Mouse (Mus musculus) limb, embryonic 12.5 days (tissue): ENCODE results near the gene Ces1f. TPM values are rescaled to one million over a fixed set of nuclear protein-coding genes. Genes with fewer than 3 reads are reported as not detected.

Source experiments
- ATAC-seq: fragments of 200-750 bp; cut with Nextera tagmentation; 2 replicates; pipeline ENCODE4 v1.8.0; 2017; ENCODE audit warnings: low read depth, moderate TSS enrichment; ENCODE audit not compliant: insufficient number of reproducible peaks, insufficient read depth, low FRiP score, low TSS enrichment
- H3K27ac ChIP-seq: fragments of 300-500 bp; sonication (generic); 2 replicates; pipeline ENCODE4 v1.5.1; 2016; ENCODE audit warnings: mild to moderate bottlenecking, moderate library complexity
- H3K27me3 ChIP-seq: fragments of 300-500 bp; sonication (generic); 2 replicates; pipeline ENCODE4 v1.6.1; 2016; ENCODE audit warnings: mild to moderate bottlenecking, moderate library complexity
- H3K36me3 ChIP-seq: fragments of 300-500 bp; sonication (generic); 2 replicates; pipeline ENCODE4 v1.6.1; 2016; ENCODE audit warnings: mild to moderate bottlenecking, moderate library complexity
- H3K4me1 ChIP-seq: fragments of 300-500 bp; sonication (generic); replicated peaks from 2 replicates; pipeline ENCODE4 v1.6.1; 2016
- H3K4me2 ChIP-seq: fragments of 300-500 bp; sonication (generic); 2 replicates; pipeline ENCODE4 v1.6.1; 2016; ENCODE audit warnings: mild to moderate bottlenecking, moderate library complexity
- H3K4me3 ChIP-seq: fragments of 300-500 bp; sonication (generic); replicated peaks from 2 replicates; pipeline ENCODE4 v1.5.1; 2016; ENCODE audit warnings: mild to moderate bottlenecking
- H3K9ac ChIP-seq: fragments of 300-500 bp; sonication (generic); replicated peaks from 2 replicates; pipeline ENCODE4 v1.6.1; 2016; ENCODE audit warnings: mild to moderate bottlenecking, moderate library complexity
- H3K9me3 ChIP-seq: fragments of 300-500 bp; sonication (generic); 2 replicates; pipeline ENCODE4 v1.6.1; 2016; ENCODE audit warnings: mild to moderate bottlenecking, moderate library complexity
- WGBS: fragments of 180-500 bp; shearing (Covaris S2); methylation state at CpG from one replicate; pipeline ENCODE4 v1.1.7; 2016; 5-methylcytosine and 5-hydroxymethylcytosine counted together
- polyA plus RNA-seq: library from polyadenylated mRNA; unstranded; fragments of >200 nt; fragmentation: Nextera tagmentation; extraction: Ambion mirVana; gene quantifications from 2 replicates; pipeline ENCODE4 v1.2.1, GENCODE M21; 2016

Ces1f gene
- polyA plus RNA-seq, result 0.35 TPM in 1 of 2 replicates, not detected in the other

GRCm38 (mm10) chr8:93279556-93279955 is at the start of gene Ces1f:
TSS of gene Ces1f (minus strand) at chr8:93279747.
- H3K4me2 ChIP-seq, result no peak within 1 kb of the TSS
- no peaks in the 10 kb centered on the region for H3K27me3 ChIP-seq
- no peaks in the 10 kb centered on the region for H3K36me3 ChIP-seq
- WGBS, result 94% methylated on average over 1 of the region's 1 CpGs
- H3K9me3 ChIP-seq, result no peaks in the 10 kb centered on the region
- H3K27ac ChIP-seq, result no peak within 1 kb of the TSS
- no peaks in the 10 kb centered on the region for H3K4me1 ChIP-seq
- ATAC-seq, result no peak
- H3K4me3 ChIP-seq, result no peak within 1 kb of the TSS
- H3K9ac ChIP-seq, result no peak within 1 kb of the TSS

GRCm38 (mm10) chr8:93325123-93325522 is 45.6 kb upstream of the Ces1f start:
- H3K4me1 ChIP-seq, result no peaks in the 10 kb centered on the region
- H3K9me3 ChIP-seq, result no peaks in the 10 kb centered on the region
- no peaks in the 10 kb centered on the region for H3K27me3 ChIP-seq
- H3K4me2 ChIP-seq, result no peak overlapping the region
- no peak overlapping the region for H3K9ac ChIP-seq
- WGBS, result 74% methylated on average over 2 of the region's 2 CpGs
- no peak overlapping the region for H3K27ac ChIP-seq
- H3K4me3 ChIP-seq, result no peak overlapping the region
- ATAC-seq, result no peak
- H3K36me3 ChIP-seq, result no peaks in the 10 kb centered on the region

- Histone ChIP-seq H3K27me3 (no peaks in the 10 kb centered on the region), H3K4me1 (no peaks in the 10 kb centered on the region), H3K9ac (no peak overlapping the region), H3K27ac (no peak overlapping the region), H3K36me3 (no peaks in the 10 kb centered on the region), H3K9me3 (no peaks in the 10 kb centered on the region), H3K4me3 (no peak overlapping the region), H3K4me2 (no peak overlapping the region)
- ATAC-seq, result no peak
- WGBS, result 94% methylated on average over 2 of the region's 2 CpGs
These were observed 37.5 kb upstream of the Ces1f start for GRCm38 (mm10) chr8:93317031-93317430.

GRCm38 (mm10) chr8:93315557-93315956 is 36.0 kb upstream of the Ces1f start:
- ATAC-seq, result no peak
- Histone ChIP-seq H3K36me3 (no peaks in the 10 kb centered on the region), H3K9ac (no peak overlapping the region), H3K4me3 (no peak overlapping the region), H3K27me3 (no peaks in the 10 kb centered on the region), H3K4me1 (no peaks in the 10 kb centered on the region), H3K9me3 (no peaks in the 10 kb centered on the region), H3K27ac (no peak overlapping the region), H3K4me2 (no peak overlapping the region)
- WGBS, result 88% methylated on average over 2 of the region's 2 CpGs

GRCm38 (mm10) chr8:93283896-93284295 is 4.3 kb upstream of the Ces1f start:
- Histone ChIP-seq H3K36me3 (no peaks in the 10 kb centered on the region), H3K27me3 (no peaks in the 10 kb centered on the region), H3K4me1 (no peaks in the 10 kb centered on the region), H3K9me3 (no peaks in the 10 kb centered on the region), H3K9ac (no peak overlapping the region), H3K27ac (no peak overlapping the region), H3K4me2 (no peak overlapping the region), H3K4me3 (no peak overlapping the region)
- ATAC-seq, result no peak
- 63% methylated on average over 2 of the region's 2 CpGs for WGBS

- Histone ChIP-seq H3K36me3 (no peaks in the 10 kb centered on the region), H3K4me1 (no peaks in the 10 kb centered on the region), H3K4me3 (no peak overlapping the region), H3K4me2 (no peak overlapping the region), H3K9me3 (no peaks in the 10 kb centered on the region), H3K27me3 (no peaks in the 10 kb centered on the region), H3K27ac (no peak overlapping the region), H3K9ac (no peak overlapping the region)
- whole genome bisulfite sequencing, result 88% methylated on average over 3 of the region's 3 CpGs
- no peak for ATAC-seq
These were observed 2.8 kb upstream of the Ces1f start for GRCm38 (mm10) chr8:93282349-93282748.

- Histone ChIP-seq H3K4me3 (no peak overlapping the region), H3K4me1 (no peaks in the 10 kb centered on the region), H3K9ac (no peak overlapping the region), H3K9me3 (no peaks in the 10 kb centered on the region), H3K36me3 (no peaks in the 10 kb centered on the region), H3K4me2 (no peak overlapping the region), H3K27me3 (no peaks in the 10 kb centered on the region), H3K27ac (no peak overlapping the region)
- ATAC-seq, result no peak
- 74% methylated on average over 4 of the region's 4 CpGs for WGBS
These were observed 1.3 kb downstream of the Ces1f start for GRCm38 (mm10) chr8:93278176-93278805.

- Histone ChIP-seq H3K4me3 (no peak overlapping the region), H3K4me1 (no peaks in the 10 kb centered on the region), H3K9me3 (no peaks in the 10 kb centered on the region), H3K36me3 (no peaks in the 10 kb centered on the region), H3K9ac (no peak overlapping the region), H3K27me3 (no peaks in the 10 kb centered on the region), H3K4me2 (no peak overlapping the region), H3K27ac (no peak overlapping the region)
- WGBS, result 86% methylated on average over 4 of the region's 4 CpGs
- no peak for ATAC-seq
These were observed 4.9 kb downstream of the Ces1f start for GRCm38 (mm10) chr8:93274609-93275008.

- 86% methylated on average over 3 of the region's 3 CpGs for WGBS
- no peak overlapping the region for H3K27ac ChIP-seq
- H3K4me1 ChIP-seq, result no peaks in the 10 kb centered on the region
- H3K4me2 ChIP-seq, result no peak overlapping the region
- ATAC-seq, result no peak
- no peaks in the 10 kb centered on the region for H3K9me3 ChIP-seq
- no peak overlapping the region for H3K9ac ChIP-seq
- no peaks in the 10 kb centered on the region for H3K36me3 ChIP-seq
- no peaks in the 10 kb centered on the region for H3K27me3 ChIP-seq
- H3K4me3 ChIP-seq, result no peak overlapping the region
These were observed 6.2 kb downstream of the Ces1f start for GRCm38 (mm10) chr8:93273321-93273720.

- H3K4me1 ChIP-seq, result no peaks in the 10 kb centered on the region
- WGBS, result 89% methylated on average over 4 of the region's 4 CpGs
- no peak for ATAC-seq
- no peak overlapping the region for H3K4me2 ChIP-seq
- H3K4me3 ChIP-seq, result no peak overlapping the region
- no peak overlapping the region for H3K27ac ChIP-seq
- no peaks in the 10 kb centered on the region for H3K27me3 ChIP-seq
- H3K9me3 ChIP-seq, result no peaks in the 10 kb centered on the region
- no peaks in the 10 kb centered on the region for H3K36me3 ChIP-seq
- H3K9ac ChIP-seq, result no peak overlapping the region
These were observed 6.9 kb downstream of the Ces1f start for GRCm38 (mm10) chr8:93272686-93273085.

- ATAC-seq, result no peak
These were observed 18.1 kb downstream of the Ces1f start for GRCm38 (mm10) chr8:93261436-93261835.

GRCm38 (mm10) chr8:93252400-93252925 is 27.1 kb downstream of the Ces1f start:
- no peaks in the 10 kb centered on the region for H3K27me3 ChIP-seq
- WGBS, result 94% methylated on average over 1 of the region's 1 CpGs

More at GRCm38 (mm10) chr8:93261436-93261835, 18.1 kb downstream of the Ces1f start:
- 55% methylated on average over 2 of the region's 2 CpGs for WGBS
- H3K4me3 ChIP-seq, result no peak overlapping the region
- no peaks in the 10 kb centered on the region for H3K9me3 ChIP-seq
- no peak overlapping the region for H3K27ac ChIP-seq
- H3K4me2 ChIP-seq, result no peak overlapping the region
- no peaks in the 10 kb centered on the region for H3K36me3 ChIP-seq
- no peak overlapping the region for H3K9ac ChIP-seq
- H3K4me1 ChIP-seq, result no peaks in the 10 kb centered on the region
- H3K27me3 ChIP-seq, result no peaks in the 10 kb centered on the region

More at GRCm38 (mm10) chr8:93252400-93252925, 27.1 kb downstream of the Ces1f start:
- Histone ChIP-seq H3K9me3 (no peaks in the 10 kb centered on the region), H3K9ac (no peak overlapping the region), H3K36me3 (no peaks in the 10 kb centered on the region), H3K4me2 (no peak overlapping the region), H3K27ac (no peak overlapping the region), H3K4me3 (no peak overlapping the region), H3K4me1 (no peaks in the 10 kb centered on the region)
- ATAC-seq, result no peak
